Mouse (Mus musculus) hindbrain, embryonic 15.5 days (tissue): ENCODE measurements at regions not wholly inside any gene's neighbourhood (a gene's known extent, or its start where the extent isn't known, plus 50 kb on each side); places are given as distances from the start of the nearest gene placed in this dataset.

Experiments used
- ATAC-seq: fragments of 200-750 bp; cut with Nextera tagmentation; 2 replicates; pipeline ENCODE4 v1.8.0; 2017; ENCODE audit warnings: low read depth, moderate number of reproducible peaks, moderate TSS enrichment; ENCODE audit not compliant: low FRiP score
- H3K27ac ChIP-seq: fragments of 300-500 bp; sonication (generic); replicated peaks from 2 replicates; pipeline ENCODE4 v1.5.1; 2015; ENCODE audit warnings: mild to moderate bottlenecking, inconsistent platforms
- H3K27me3 ChIP-seq: fragments of 300-500 bp; sonication (generic); 2 replicates; pipeline ENCODE4 v1.6.1; 2015; ENCODE audit warnings: control low read depth, inconsistent platforms
- H3K36me3 ChIP-seq: fragments of 300-500 bp; sonication (generic); 2 replicates; pipeline ENCODE4 v1.6.1; 2015; ENCODE audit warnings: control low read depth, inconsistent platforms
- H3K4me1 ChIP-seq: fragments of 300-500 bp; sonication (generic); replicated peaks from 2 replicates; pipeline ENCODE4 v1.6.1; 2015; ENCODE audit warnings: control low read depth, inconsistent platforms
- H3K4me2 ChIP-seq: fragments of 300-500 bp; sonication (generic); 2 replicates; pipeline ENCODE4 v1.6.1; 2015; ENCODE audit warnings: moderate library complexity, mild to moderate bottlenecking, inconsistent platforms
- H3K4me3 ChIP-seq: fragments of 300-500 bp; sonication (generic); 2 replicates; pipeline ENCODE4 v1.5.1; 2015; ENCODE audit warnings: mild to moderate bottlenecking, inconsistent platforms
- H3K9ac ChIP-seq: fragments of 300-500 bp; sonication (generic); 2 replicates; pipeline ENCODE4 v1.6.1; 2015; ENCODE audit warnings: inconsistent platforms
- H3K9me3 ChIP-seq: fragments of 300-500 bp; sonication (generic); 2 replicates; pipeline ENCODE4 v1.6.1; 2016; ENCODE audit warnings: control low read depth, inconsistent platforms
- WGBS: fragments of 180-500 bp; shearing (Covaris S2); methylation state at CpG from one replicate; pipeline ENCODE4 v1.1.7; 2015; 5-methylcytosine and 5-hydroxymethylcytosine counted together

DNA sequence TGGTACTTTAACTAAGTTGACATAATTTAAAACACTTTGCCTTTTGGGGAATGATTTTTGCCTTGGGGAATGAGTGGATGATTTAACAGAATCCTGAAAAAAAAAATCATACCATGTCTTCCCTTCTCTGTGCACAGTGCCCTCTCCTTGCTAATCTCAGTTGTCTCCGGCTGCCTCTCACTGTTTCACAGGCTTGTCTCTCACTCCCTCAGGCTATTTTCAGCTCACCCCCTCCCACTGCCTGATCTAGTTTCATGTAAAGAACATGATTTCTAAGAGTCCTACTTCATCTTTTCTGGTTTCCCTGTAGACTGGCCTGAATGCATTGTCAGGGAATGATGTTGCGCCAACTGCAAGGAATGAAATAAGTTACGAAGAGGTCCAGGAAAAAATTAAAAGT is 231.2 kb downstream of the Brinp2 start:
- no peaks in the 10 kb centered on the region for H3K27me3 ChIP-seq
- no peak overlapping the region for H3K4me3 ChIP-seq
- H3K4me2 ChIP-seq, result no peak overlapping the region
- H3K9me3 ChIP-seq, result no peaks in the 10 kb centered on the region
- no peak overlapping the region for H3K27ac ChIP-seq
- no peak overlapping the region for H3K9ac ChIP-seq
- H3K36me3 ChIP-seq, result no peaks in the 10 kb centered on the region
- WGBS, result 64% methylated on average over 3 of the region's 3 CpGs
- no peaks in the 10 kb centered on the region for H3K4me1 ChIP-seq
- no peak for ATAC-seq

DNA sequence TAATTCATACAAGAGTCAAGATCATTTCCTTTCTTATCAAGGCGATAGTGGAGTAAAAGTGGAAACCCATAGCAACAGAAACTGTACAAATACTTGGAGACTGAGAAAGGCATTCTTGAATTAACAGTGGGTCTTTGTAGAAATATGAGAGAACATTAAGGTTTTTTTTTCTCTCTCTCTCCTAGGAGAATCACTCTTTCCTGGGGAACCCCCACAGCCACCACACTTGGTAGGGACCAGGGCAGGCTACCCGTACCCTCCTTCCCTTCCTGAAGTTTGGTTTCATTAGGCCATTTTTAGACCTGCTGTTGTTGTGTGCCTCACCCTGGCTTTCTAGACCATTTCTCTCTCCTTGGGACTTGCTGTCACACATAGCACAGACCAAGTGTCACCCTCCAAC is 229.9 kb downstream of the Brinp2 start:
- no peaks in the 10 kb centered on the region for H3K36me3 ChIP-seq
- H3K27me3 ChIP-seq, result no peaks in the 10 kb centered on the region
- H3K9me3 ChIP-seq, result no peaks in the 10 kb centered on the region
- no peak overlapping the region for H3K4me3 ChIP-seq
- no peak overlapping the region for H3K27ac ChIP-seq
- ATAC-seq, result no peak
- WGBS, result 85% methylated on average over 2 of the region's 2 CpGs
- H3K4me1 ChIP-seq, result no peaks in the 10 kb centered on the region
- no peak overlapping the region for H3K4me2 ChIP-seq
- H3K9ac ChIP-seq, result no peak overlapping the region

DNA sequence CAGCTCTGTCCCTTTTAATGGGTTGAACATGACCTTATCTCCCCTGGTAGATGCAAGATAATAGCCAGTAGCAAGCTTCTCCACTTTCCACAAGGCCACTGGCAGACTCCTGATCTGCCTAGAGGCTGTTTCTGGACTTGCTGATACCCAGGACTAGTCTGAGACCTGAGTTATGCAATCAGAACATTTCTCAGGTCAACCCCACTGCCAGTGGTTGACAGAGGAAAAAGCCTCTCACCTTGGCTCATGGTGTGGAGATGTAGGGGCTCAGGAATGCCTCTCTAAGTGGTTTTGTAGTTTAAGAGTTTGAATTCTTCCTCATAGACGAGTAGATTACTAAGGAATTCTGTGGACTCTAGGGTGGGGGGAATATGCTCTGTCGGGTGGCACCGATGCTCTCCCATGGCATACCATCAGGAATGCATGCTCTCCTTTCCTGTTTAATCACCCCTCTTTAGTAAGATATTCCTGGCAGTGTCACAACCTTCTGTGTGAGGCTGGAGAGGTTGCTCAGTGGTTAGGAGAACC is 226.8 kb downstream of the Brinp2 start:
- H3K9me3 ChIP-seq, result no peaks in the 10 kb centered on the region
- no peak overlapping the region for H3K4me2 ChIP-seq
- no peak overlapping the region for H3K4me3 ChIP-seq
- no peak for ATAC-seq
- H3K9ac ChIP-seq, result no peak overlapping the region
- H3K27me3 ChIP-seq, result no peaks in the 10 kb centered on the region
- no peaks in the 10 kb centered on the region for H3K36me3 ChIP-seq
- no peaks in the 10 kb centered on the region for H3K4me1 ChIP-seq
- WGBS, result 92% methylated on average over 3 of the region's 3 CpGs
- no peak overlapping the region for H3K27ac ChIP-seq

DNA sequence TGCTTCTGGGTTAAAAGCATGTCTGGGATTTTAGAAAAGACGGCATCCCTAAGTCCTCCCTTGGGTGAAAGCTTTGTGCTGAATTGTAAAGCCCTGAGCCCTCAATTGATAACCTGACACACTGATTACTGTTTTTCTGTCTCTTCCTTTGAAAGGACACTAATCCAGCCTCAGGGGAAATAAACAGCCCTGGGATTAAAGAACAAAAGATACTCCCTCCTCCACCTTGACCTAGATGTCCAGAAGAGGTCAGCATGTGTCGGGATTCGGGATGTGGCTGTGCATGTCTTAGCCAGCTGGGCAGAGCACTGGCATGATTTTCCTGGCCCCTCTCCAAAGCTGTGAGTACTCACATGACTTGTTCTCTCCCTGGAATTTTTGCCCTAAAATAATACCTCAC is 208.6 kb downstream of the Brinp2 start:
- ATAC-seq, result no peak
- H3K9ac ChIP-seq, result no peak overlapping the region
- no peaks in the 10 kb centered on the region for H3K27me3 ChIP-seq
- no peak overlapping the region for H3K4me2 ChIP-seq
- H3K36me3 ChIP-seq, result no peaks in the 10 kb centered on the region
- H3K9me3 ChIP-seq, result no peaks in the 10 kb centered on the region
- H3K27ac ChIP-seq, result no peak overlapping the region
- WGBS, result 4% methylated on average over 3 of the region's 3 CpGs
- no peak overlapping the region for H3K4me3 ChIP-seq
- peaks cover 10% of the 10 kb centered on the region for H3K4me1 ChIP-seq

DNA sequence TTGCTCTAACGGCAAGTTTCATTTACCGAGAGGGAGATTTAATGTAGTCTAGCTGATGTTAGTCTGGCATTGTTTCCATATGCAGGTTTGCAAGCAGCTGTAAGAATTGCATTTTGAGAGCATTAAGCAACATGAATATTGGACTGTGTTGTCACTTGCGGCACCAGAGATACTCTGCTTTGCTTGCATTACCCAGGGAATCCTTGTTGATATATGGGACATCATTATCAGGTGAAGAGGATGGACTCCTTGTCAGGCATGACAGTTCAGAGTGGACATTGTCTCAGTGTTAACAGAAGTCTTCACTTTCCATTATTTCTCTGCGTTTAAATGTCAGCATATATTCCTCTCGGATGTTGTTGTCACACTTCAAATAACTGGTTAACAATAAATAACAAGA is 208.1 kb downstream of the Brinp2 start:
- H3K4me3 ChIP-seq, result no peak overlapping the region
- no peak for ATAC-seq
- 54% methylated on average over 5 of the region's 5 CpGs for WGBS
- no peak overlapping the region for H3K4me2 ChIP-seq
- H3K4me1 ChIP-seq, result peaks cover 10% of the 10 kb centered on the region
- H3K27ac ChIP-seq, result no peak overlapping the region
- no peaks in the 10 kb centered on the region for H3K27me3 ChIP-seq
- H3K9ac ChIP-seq, result no peak overlapping the region
- H3K9me3 ChIP-seq, result no peaks in the 10 kb centered on the region
- no peaks in the 10 kb centered on the region for H3K36me3 ChIP-seq

DNA sequence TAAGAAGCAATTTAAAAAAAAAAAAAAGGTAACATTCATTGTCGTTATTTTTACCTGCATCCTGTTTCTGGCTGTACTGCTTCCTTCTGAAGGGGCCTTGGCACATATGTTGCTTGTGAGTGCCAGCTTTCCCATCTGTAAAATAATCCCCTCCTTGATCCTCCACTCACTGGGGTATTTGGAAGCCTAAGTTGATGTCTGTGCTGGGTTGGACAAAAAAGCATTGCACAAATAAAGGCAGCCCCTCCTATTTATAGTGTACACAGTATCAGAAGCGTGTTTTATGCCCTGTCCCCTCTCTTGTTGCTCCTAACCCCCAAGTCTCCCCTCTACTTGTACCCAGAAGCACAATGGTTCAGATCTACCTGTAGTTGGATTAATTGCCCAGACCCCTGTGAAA is 195.0 kb downstream of the Brinp2 start:
- no peaks in the 10 kb centered on the region for H3K27me3 ChIP-seq
- H3K4me2 ChIP-seq, result peak overlapping the region; percentile 22; the same call in 1 of the 2 replicates
- no peak overlapping the region for H3K4me3 ChIP-seq
- no peak overlapping the region for H3K9ac ChIP-seq
- whole genome bisulfite sequencing, result 46% methylated on average over 2 of the region's 2 CpGs
- no peaks in the 10 kb centered on the region for H3K36me3 ChIP-seq
- no peaks in the 10 kb centered on the region for H3K9me3 ChIP-seq
- H3K4me1 ChIP-seq, result peaks cover 12% of the 10 kb centered on the region
- H3K27ac ChIP-seq, result peak overlapping the region; percentile 16; the same call in 1 of the 2 replicates
- peak; percentile 62; the same call in 1 of the 2 replicates for ATAC-seq

DNA sequence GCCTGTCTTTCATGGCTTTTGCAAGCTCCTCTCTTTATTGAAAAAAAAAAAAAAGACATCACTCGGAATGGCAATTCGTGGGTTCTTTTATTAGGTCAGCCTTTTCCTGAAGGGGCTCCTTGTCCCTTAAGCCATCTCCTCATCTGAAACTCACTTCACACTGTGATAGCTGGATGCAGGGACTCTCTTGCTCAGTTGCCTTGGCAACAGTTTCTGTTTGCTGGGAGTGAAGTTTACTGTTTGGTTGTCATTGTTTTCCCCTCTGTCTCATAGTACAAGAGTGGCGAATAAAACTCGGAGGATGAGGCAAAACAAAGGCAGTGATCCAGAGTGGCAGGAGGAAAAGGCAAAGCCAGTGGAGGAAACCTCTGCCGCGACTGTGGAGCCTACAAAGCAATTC is 194.6 kb downstream of the Brinp2 start:
- Histone ChIP-seq H3K4me2 (peak overlapping the region; percentile 22), H3K27ac (peak overlapping the region; percentile 16), H3K27me3 (no peaks in the 10 kb centered on the region), H3K36me3 (no peaks in the 10 kb centered on the region), H3K4me3 (no peak overlapping the region), H3K9ac (no peak overlapping the region), H3K4me1 (peaks cover 12% of the 10 kb centered on the region), H3K9me3 (no peaks in the 10 kb centered on the region)
- ATAC-seq, result peak; percentile 81; the same call in 1 of the 2 replicates
- WGBS, result 16% methylated on average over 6 of the region's 6 CpGs

DNA sequence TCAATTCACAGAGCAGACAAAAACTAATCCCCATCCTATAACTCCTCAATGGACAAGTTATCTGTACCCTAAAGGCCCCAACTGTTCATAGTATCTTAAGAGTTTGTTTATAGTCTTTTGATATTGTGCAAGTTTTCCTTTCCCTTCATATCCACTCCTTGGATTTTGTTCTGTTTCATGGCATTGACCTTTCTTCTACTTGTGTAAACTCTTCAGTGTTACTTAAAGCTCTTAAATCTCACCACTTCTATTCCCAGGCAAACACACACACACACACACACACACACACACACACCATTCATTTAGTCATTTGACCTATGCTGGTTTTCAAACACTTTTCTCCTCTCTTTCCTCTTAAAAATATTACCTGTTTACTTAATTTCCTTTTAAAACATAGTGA is 192.7 kb downstream of the Brinp2 start:
- no peak overlapping the region for H3K4me2 ChIP-seq
- ATAC-seq, result no peak
- no peaks in the 10 kb centered on the region for H3K27me3 ChIP-seq
- no peaks in the 10 kb centered on the region for H3K9me3 ChIP-seq
- H3K9ac ChIP-seq, result no peak overlapping the region
- no peak overlapping the region for H3K27ac ChIP-seq
- peaks cover 12% of the 10 kb centered on the region for H3K4me1 ChIP-seq
- no peaks in the 10 kb centered on the region for H3K36me3 ChIP-seq
- no peak overlapping the region for H3K4me3 ChIP-seq

DNA sequence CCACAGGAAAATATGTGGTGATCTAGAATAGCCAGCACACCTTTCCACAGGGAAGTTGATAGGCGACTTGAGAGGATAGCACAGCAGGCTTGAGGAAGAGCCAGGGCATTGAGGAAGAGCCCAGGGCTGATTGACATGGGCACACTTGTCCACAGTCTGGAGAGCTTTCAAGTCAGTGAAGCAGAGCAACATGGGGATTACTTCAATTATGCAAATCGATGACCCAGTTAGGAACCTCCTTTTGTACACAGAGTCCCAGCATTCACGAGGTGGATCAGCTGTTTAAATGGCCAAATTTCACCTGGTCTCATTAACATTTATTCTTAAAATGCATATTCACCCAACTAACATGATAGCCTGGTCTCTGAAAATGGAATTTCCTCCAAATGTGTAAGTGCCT is 186.1 kb downstream of the Brinp2 start:
- Histone ChIP-seq H3K4me1 (no peaks in the 10 kb centered on the region), H3K9me3 (no peaks in the 10 kb centered on the region), H3K27ac (no peak overlapping the region), H3K4me3 (no peak overlapping the region), H3K4me2 (no peak overlapping the region), H3K27me3 (no peaks in the 10 kb centered on the region), H3K36me3 (no peaks in the 10 kb centered on the region), H3K9ac (no peak overlapping the region)
- 41% methylated on average over 3 of the region's 3 CpGs for WGBS
- ATAC-seq, result no peak

DNA sequence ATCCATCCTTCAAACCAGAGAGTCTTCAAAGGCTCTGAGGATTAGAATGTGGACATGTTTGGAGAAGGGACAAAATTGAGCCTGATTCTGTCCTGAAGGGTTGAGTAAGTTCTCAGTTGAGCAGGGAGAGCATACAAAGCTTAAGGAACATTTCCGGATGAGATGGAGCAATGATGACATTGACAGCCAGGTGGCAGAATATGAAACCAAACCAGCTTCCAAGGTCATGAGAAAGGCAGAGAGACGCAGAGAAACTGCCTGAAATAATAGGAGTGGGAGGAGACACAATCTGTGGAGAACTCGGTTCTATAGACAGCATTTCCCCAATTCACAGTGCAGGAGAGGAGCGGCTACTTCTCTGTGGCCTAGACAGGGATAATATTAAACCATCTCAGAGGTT is 176.0 kb downstream of the Brinp2 start:
- H3K4me1 ChIP-seq, result no peaks in the 10 kb centered on the region
- WGBS, result 64% methylated on average over 4 of the region's 4 CpGs
- H3K9ac ChIP-seq, result no peak overlapping the region
- H3K4me2 ChIP-seq, result no peak overlapping the region
- H3K27ac ChIP-seq, result no peak overlapping the region
- ATAC-seq, result no peak
- H3K4me3 ChIP-seq, result no peak overlapping the region
- no peaks in the 10 kb centered on the region for H3K27me3 ChIP-seq
- H3K36me3 ChIP-seq, result no peaks in the 10 kb centered on the region
- H3K9me3 ChIP-seq, result no peaks in the 10 kb centered on the region

DNA sequence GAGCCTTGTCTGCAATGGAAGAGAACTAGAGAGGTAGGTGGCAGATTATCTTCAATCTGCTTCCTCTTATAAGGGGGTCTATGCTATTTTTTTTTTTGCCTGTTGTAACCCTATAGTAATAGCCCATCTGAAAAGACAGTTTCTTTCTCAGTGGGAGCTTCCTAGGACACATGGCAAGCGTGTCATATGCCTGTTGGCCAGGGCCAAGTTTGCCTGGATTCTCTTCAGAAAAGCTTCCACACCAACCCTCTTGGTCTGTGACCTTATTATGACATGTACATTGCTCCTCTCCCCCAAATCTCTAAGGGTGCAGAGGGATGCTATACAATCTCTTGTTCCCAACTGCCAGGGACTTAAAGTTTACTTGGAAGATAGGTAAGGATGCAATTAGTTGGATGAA is 174.8 kb downstream of the Brinp2 start:
- Histone ChIP-seq H3K27me3 (no peaks in the 10 kb centered on the region), H3K9ac (no peak overlapping the region), H3K36me3 (no peaks in the 10 kb centered on the region), H3K27ac (no peak overlapping the region), H3K9me3 (no peaks in the 10 kb centered on the region), H3K4me1 (no peaks in the 10 kb centered on the region), H3K4me3 (no peak overlapping the region), H3K4me2 (no peak overlapping the region)
- no peak for ATAC-seq
- WGBS, result 89% methylated on average over 1 of the region's 1 CpGs

DNA sequence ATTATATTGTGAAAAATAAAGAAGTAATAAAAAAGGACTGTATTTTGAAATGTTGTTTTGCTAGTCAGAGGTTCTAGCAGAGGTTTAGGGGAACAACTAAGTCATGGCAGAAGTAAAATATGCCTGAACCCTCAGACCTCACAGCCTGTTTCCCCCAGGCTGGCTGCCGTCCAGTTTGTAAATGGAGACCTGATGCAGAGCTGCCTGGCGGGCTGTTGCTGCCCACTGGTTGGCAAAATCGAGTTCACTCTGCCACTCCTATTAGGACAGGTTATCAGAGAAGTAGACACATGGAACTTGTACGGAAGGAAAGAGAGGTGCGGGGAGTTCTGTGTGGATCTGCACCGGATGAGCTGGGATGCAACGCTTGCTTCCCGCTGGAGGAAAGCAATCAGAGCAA is 168.5 kb downstream of the Brinp2 start:
- H3K27me3 ChIP-seq, result 0 out of 2 replicates have a peak, but pooled peaks cover 3% of the 10 kb centered on the region
- no peaks in the 10 kb centered on the region for H3K9me3 ChIP-seq
- H3K4me3 ChIP-seq, result no peak overlapping the region
- 69% methylated on average over 8 of the region's 8 CpGs for WGBS
- H3K36me3 ChIP-seq, result no peaks in the 10 kb centered on the region
- no peak overlapping the region for H3K27ac ChIP-seq
- H3K9ac ChIP-seq, result no peak overlapping the region
- H3K4me2 ChIP-seq, result no peak overlapping the region
- no peak for ATAC-seq
- H3K4me1 ChIP-seq, result no peaks in the 10 kb centered on the region

DNA sequence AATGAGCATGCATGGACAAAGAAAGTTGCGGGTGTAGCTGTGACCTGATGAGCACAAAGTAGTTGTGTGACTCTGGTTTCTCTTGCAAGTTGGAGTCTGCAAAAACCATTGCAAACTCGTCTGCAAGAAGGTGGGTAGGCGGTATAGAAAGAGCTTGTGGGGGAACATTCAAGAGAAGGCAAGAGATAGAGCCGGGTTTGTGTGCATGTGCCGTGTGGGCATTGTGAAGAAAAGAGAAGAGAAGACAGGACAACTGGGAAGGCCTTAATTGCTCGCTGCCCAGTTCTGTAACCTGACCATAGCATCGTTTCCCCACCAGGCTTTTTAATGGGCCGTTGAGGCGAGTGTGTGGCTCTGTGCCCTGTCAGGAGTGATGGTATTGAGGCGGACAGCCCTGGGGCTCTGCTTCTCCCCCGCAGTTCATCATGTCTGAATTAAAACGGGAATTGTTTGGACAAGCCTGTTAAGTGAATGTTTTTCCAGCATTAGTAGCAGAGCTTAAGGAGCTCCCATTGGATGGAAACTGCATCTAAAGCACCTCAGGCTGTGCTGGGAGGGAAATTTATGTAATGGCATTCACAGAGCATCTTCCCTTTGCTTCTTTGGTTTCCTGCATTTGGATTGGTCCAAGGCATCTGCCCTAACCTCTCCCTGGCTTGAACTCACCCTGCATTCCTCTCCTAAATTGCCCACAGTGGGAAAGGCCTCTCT is 163.1 kb downstream of the Brinp2 start:
- Histone ChIP-seq H3K27me3 (no peaks in the 10 kb centered on the region), H3K9ac (no peak overlapping the region), H3K27ac (no peak overlapping the region), H3K36me3 (no peaks in the 10 kb centered on the region), H3K4me2 (no peak overlapping the region), H3K9me3 (no peaks in the 10 kb centered on the region), H3K4me3 (no peak overlapping the region), H3K4me1 (0 out of 2 replicates have a peak, but pooled peaks cover 6% of the 10 kb centered on the region)
- no peak for ATAC-seq
- 55% methylated on average over 12 of the region's 12 CpGs for WGBS
